In genomic region chr1:92774743-92775692, GRCm38 (mm10) we compare ENCODE assay signal across 9 mouse cellular contexts. TPM values are rescaled to one million over a fixed set of nuclear protein-coding genes. Genes with fewer than 3 reads are reported as not detected.
DNase-seq lines count a peak whose midpoint lies in the region; ATAC-seq and TF ChIP-seq lines count a peak whose summit lies in the region.
"Had no signal": no experiment of that assay in that cellular context is flagged by ENCODE, and none has a peak within 500 bp of the region (broad histone marks: within the 10 kb centered on the region; RNA-seq: fewer than 3 reads in every experiment).

No protein-coding gene starts in this region.

- H3K36me3 ChIP-seq in kidney, adult 2 months (ENCODE audit: control insufficient read depth, insufficient read depth, low read length), result no peaks in the 10 kb centered on the region
- no peaks in the 10 kb centered on the region for H3K36me3 ChIP-seq in intestine, embryonic 16.5 days (ENCODE audit: control insufficient read depth, insufficient read depth, low read length)
- H3K36me3 ChIP-seq: neural tube, embryonic 12.5 days had no signal

- TF ChIP-seq CTCF in kidney, adult 2 months (conservative IDR thresholded peaks at IDR 0.05; ENCODE audit: insufficient read depth, insufficient read length, low read depth, low read length), result no peak

- no peak overlapping the region for H3K27ac ChIP-seq in kidney, adult 2 months (ENCODE audit: insufficient read depth, low read depth, low read length)
- H3K27ac ChIP-seq in intestine, embryonic 16.5 days (ENCODE audit: low read length), result no peak overlapping the region
- H3K27ac ChIP-seq: neural tube, embryonic 12.5 days had no signal

- no peak for DNase-seq in kidney, adult 2 months
- no peak for DNase-seq in kidney, adult 18-20 months
- peak; percentile 74 for DNase-seq in embryo, embryonic 10.5 days (ENCODE audit: low spot score)
- DNase-seq in naive thymus-derived CD4-positive, alpha-beta T cell, adult 2 months (ENCODE audit: low read depth), result peak; percentile 14
- DNase-seq in adipocyte (ENCODE audit: low spot score), result no peak
- no peak for DNase-seq in left cerebral cortex, postnatal 36 days (ENCODE audit: low spot score in 2 of 2)

- intact Hi-C loops in left cerebral cortex, postnatal 36 days (cut with DNase I), result no loop called here

- peak overlapping the region; percentile 56 for H3K4me2 ChIP-seq in intestine, embryonic 16.5 days (ENCODE audit: low read depth, low read length)

- 17% methylated on average over 16 of the region's 16 CpGs for WGBS in kidney, adult 2 months
- WGBS in intestine, embryonic 16.5 days, result 23% methylated on average over 16 of the region's 16 CpGs

- TF ChIP-seq POLR2A in kidney, adult 2 months (IDR thresholded peaks at IDR 0.05; ENCODE audit: low read depth, low read length), result no peak

- peak; percentile 72 for ATAC-seq in intestine, embryonic 16.5 days
- no peak for ATAC-seq in erythroblast, adult 5-6 weeks (replicated peaks; ENCODE audit: low FRiP score, poor library complexity, severe bottlenecking)

- no peaks in the 10 kb centered on the region for H3K9me3 ChIP-seq in intestine, embryonic 16.5 days (ENCODE audit: control insufficient read depth, low read length)
- H3K9me3 ChIP-seq: neural tube, embryonic 12.5 days had no signal

- H3K9ac ChIP-seq in intestine, embryonic 16.5 days (ENCODE audit: low read depth, low read length), result peak overlapping the region; percentile 59; the same call in 1 of the 2 replicates
- H3K9ac ChIP-seq: neural tube, embryonic 12.5 days had no signal

- H3K4me1 ChIP-seq in kidney, adult 2 months (ENCODE audit: control insufficient read depth, insufficient read depth, low read length), result no peaks in the 10 kb centered on the region
- H3K4me1 ChIP-seq in intestine, embryonic 16.5 days (ENCODE audit: control insufficient read depth, insufficient read depth, low read length), result 0 out of 2 replicates have a peak, but pooled peaks cover 6% of the 10 kb centered on the region
- H3K4me1 ChIP-seq: neural tube, embryonic 12.5 days had no signal

- no peaks in the 10 kb centered on the region for H3K27me3 ChIP-seq in kidney, adult 2 months (replicated peaks; ENCODE audit: control insufficient read depth, insufficient read depth, low read length)
- no peaks in the 10 kb centered on the region for H3K27me3 ChIP-seq in intestine, embryonic 16.5 days (replicated peaks; ENCODE audit: control insufficient read depth, insufficient read depth, low read length)
- H3K27me3 ChIP-seq: neural tube, embryonic 12.5 days had no signal

- H3K4me3 ChIP-seq in kidney, adult 2 months (ENCODE audit: insufficient read depth, low read depth, low read length), result peak overlapping the region; percentile 14; the same call in 1 of the 2 replicates
- peak overlapping the region; percentile 26 for H3K4me3 ChIP-seq in intestine, embryonic 16.5 days (ENCODE audit: low read length)
- H3K4me3 ChIP-seq: neural tube, embryonic 12.5 days had no signal

RNA-seq across cellular contexts. Expression of gene Gpc1, which starts 56.4 kb away (rescaled TPM):
- 21.8 and 24.0 TPM in 2 replicates for polyA plus RNA-seq in kidney, adult 2 months (2012; rRNA removed)
- 24.9 and 25.0 TPM in 2 replicates for polyA plus RNA-seq in intestine, embryonic 16.5 days (2015; fragmentation: Nextera tagmentation; extraction: Ambion mirVana)
- 10 to 100 TPM; 78.7 to 81.8 TPM for total RNA-seq in left cerebral cortex, postnatal 36 days (2021)
- 8.2 and 9.6 TPM in 2 replicates for total RNA-seq in erythroblast, adult 5-6 weeks (2015; ENCODE audit: low replicate concordance)
- total RNA-seq in erythroblast, adult 5-6 weeks (2017; ENCODE audit: low replicate concordance), result 6.8 and 7.4 TPM in 2 replicates

Comparison
In these comparisons a context has a peak if more than half of its experiments do, and no peak if none do; other contexts are left out.
1. DNase-seq: peak in embryo, embryonic 10.5 days (single experiment) and naive thymus-derived CD4-positive, alpha-beta T cell, adult 2 months (single experiment); none in kidney, adult 2 months (single experiment), kidney, adult 18-20 months (single experiment), adipocyte (single experiment) and left cerebral cortex, postnatal 36 days (0 of 2).
2. RNA of gene Gpc1, which starts 56.4 kb away (total RNA-seq): 78.7 to 81.8 TPM in left cerebral cortex, postnatal 36 days; 6.8 to 9.6 TPM in erythroblast, adult 5-6 weeks; every median in the first group is over 4 times any median in the second.